Mouse (Mus musculus) hindbrain, embryonic 16.5 days (tissue): Measurements from ENCODE around the gene Tnfrsf13c. TPM values are rescaled to one million over a fixed set of nuclear protein-coding genes. Genes with fewer than 3 reads are reported as not detected.

Experiments
- ATAC-seq: fragments of 200-750 bp; cut with Nextera tagmentation; 2 replicates; pipeline ENCODE4 v1.8.0; 2017; ENCODE audit warnings: moderate TSS enrichment, moderate library complexity
- H3K27ac ChIP-seq: fragments of 300-500 bp; sonication (generic); 2 replicates; pipeline ENCODE4 v1.5.1; 2014; ENCODE audit warnings: low read depth, mild to moderate bottlenecking, control low read depth, low read length, moderate library complexity
- H3K27me3 ChIP-seq: fragments of 300-500 bp; sonication (generic); replicated peaks from 2 replicates; pipeline ENCODE4 v1.6.1; 2014; ENCODE audit warnings: low read length; ENCODE audit not compliant: control insufficient read depth, insufficient read depth
- H3K36me3 ChIP-seq: fragments of 300-500 bp; sonication (generic); 2 replicates; pipeline ENCODE4 v1.6.1; 2014; ENCODE audit warnings: mild to moderate bottlenecking, low read length, moderate library complexity, mixed read lengths; ENCODE audit not compliant: control insufficient read depth, insufficient read depth
- H3K4me1 ChIP-seq: fragments of 300-500 bp; sonication (generic); 2 replicates; pipeline ENCODE4 v1.6.1; 2014; ENCODE audit warnings: low read depth, low read length; ENCODE audit not compliant: control insufficient read depth, insufficient read depth
- H3K4me2 ChIP-seq: fragments of 300-500 bp; sonication (generic); 2 replicates; pipeline ENCODE4 v1.6.1; 2014; ENCODE audit warnings: mild to moderate bottlenecking, low read length, control low read depth, moderate library complexity
- H3K4me3 ChIP-seq: fragments of 300-500 bp; sonication (generic); 2 replicates; pipeline ENCODE4 v1.5.1; 2014; ENCODE audit warnings: mild to moderate bottlenecking, low read length, control low read depth, moderate library complexity
- H3K9ac ChIP-seq: fragments of 300-500 bp; sonication (generic); 2 replicates; pipeline ENCODE4 v1.6.1; 2014; ENCODE audit warnings: low read depth, mild to moderate bottlenecking, control low read depth, low read length, moderate library complexity
- H3K9me3 ChIP-seq: fragments of 300-500 bp; sonication (generic); 2 replicates; pipeline ENCODE4 v1.6.1; 2014; ENCODE audit warnings: mild to moderate bottlenecking, low read length, moderate library complexity; ENCODE audit not compliant: control insufficient read depth
- WGBS: fragments of 180-500 bp; shearing (Covaris S2); extraction: QIAGEN DNeasy Blood & Tissue Kit; methylation state at CpG from one replicate; pipeline ENCODE4 v1.1.7; 2014; 5-methylcytosine and 5-hydroxymethylcytosine counted together
- polyA plus RNA-seq: library from polyadenylated mRNA; unstranded; fragments of >200 nt; fragmentation: Nextera tagmentation; extraction: Ambion mirVana; gene quantifications from 2 replicates; pipeline ENCODE4 v1.2.1, GENCODE M21; 2015

Gene Tnfrsf13c
- polyA plus RNA-seq, 1 experiment from 2014 or later = 0.10 TPM

- 43% methylated on average over 9 of the region's 9 CpGs for WGBS
- Histone ChIP-seq H3K27me3 (peaks cover 30% of the 10 kb centered on the region), H3K4me3 (no peak overlapping the region), H3K9me3 (no peaks in the 10 kb centered on the region), H3K4me1 (peaks cover 29% of the 10 kb centered on the region), H3K36me3 (peaks cover 8% of the 10 kb centered on the region; the same call in 1 of the 2 replicates), H3K9ac (no peak overlapping the region; the same call in 1 of the 2 replicates), H3K4me2 (no peak overlapping the region), H3K27ac (no peak overlapping the region)
- peak; percentile 89 for ATAC-seq
Measured at GRCm38 (mm10) chr15:82206365-82207104, 17.6 kb downstream of the Tnfrsf13c start.

- Histone ChIP-seq H3K4me2 (no peak overlapping the region), H3K9me3 (no peaks in the 10 kb centered on the region), H3K4me1 (peaks cover 25% of the 10 kb centered on the region), H3K9ac (no peak overlapping the region), H3K27me3 (peaks cover 14% of the 10 kb centered on the region), H3K36me3 (peaks cover 21% of the 10 kb centered on the region), H3K27ac (no peak overlapping the region), H3K4me3 (no peak overlapping the region)
- ATAC-seq = no peak
- 71% methylated on average over 10 of the region's 10 CpGs for WGBS
Measured at GRCm38 (mm10) chr15:82204680-82205371, 19.3 kb downstream of the Tnfrsf13c start.

- Histone ChIP-seq H3K9ac (no peak overlapping the region), H3K4me3 (no peak overlapping the region), H3K27me3 (peaks cover 8% of the 10 kb centered on the region), H3K4me2 (no peak overlapping the region), H3K36me3 (peaks cover 31% of the 10 kb centered on the region), H3K27ac (no peak overlapping the region), H3K4me1 (peaks cover 25% of the 10 kb centered on the region), H3K9me3 (no peaks in the 10 kb centered on the region)
- no peak for ATAC-seq
- WGBS = 62% methylated on average over 20 of the region's 20 CpGs
Measured at GRCm38 (mm10) chr15:82203611-82204351, 20.4 kb downstream of the Tnfrsf13c start.

GRCm38 (mm10) chr15:82203090-82203489, 21.1 kb downstream of the Tnfrsf13c start:
- peaks cover 3% of the 10 kb centered on the region; the same call in 1 of the 2 replicates for H3K27me3 ChIP-seq
- 93% methylated on average over 10 of the region's 10 CpGs for WGBS
- H3K4me3 ChIP-seq = no peak overlapping the region
- no peak overlapping the region for H3K4me2 ChIP-seq
- H3K4me1 ChIP-seq = peaks cover 25% of the 10 kb centered on the region
- no peaks in the 10 kb centered on the region for H3K9me3 ChIP-seq
- H3K36me3 ChIP-seq = peaks cover 35% of the 10 kb centered on the region
- no peak for ATAC-seq
- H3K27ac ChIP-seq = no peak overlapping the region
- H3K9ac ChIP-seq = no peak overlapping the region

- peaks cover 43% of the 10 kb centered on the region for H3K36me3 ChIP-seq
- peaks cover 3% of the 10 kb centered on the region; the same call in 1 of the 2 replicates for H3K27me3 ChIP-seq
- no peak overlapping the region for H3K9ac ChIP-seq
- H3K9me3 ChIP-seq = no peaks in the 10 kb centered on the region
- H3K27ac ChIP-seq = no peak overlapping the region
- ATAC-seq = no peak
- no peak overlapping the region for H3K4me3 ChIP-seq
- H3K4me2 ChIP-seq = no peak overlapping the region
- WGBS = 86% methylated on average over 6 of the region's 6 CpGs
- H3K4me1 ChIP-seq = peaks cover 16% of the 10 kb centered on the region
Measured at GRCm38 (mm10) chr15:82202086-82202485, 22.1 kb downstream of the Tnfrsf13c start.

GRCm38 (mm10) chr15:82199546-82199945, 24.6 kb downstream of the Tnfrsf13c start:
- Histone ChIP-seq H3K4me1 (peaks cover 7% of the 10 kb centered on the region), H3K4me2 (no peak overlapping the region), H3K9ac (no peak overlapping the region), H3K9me3 (no peaks in the 10 kb centered on the region), H3K27ac (no peak overlapping the region), H3K36me3 (peaks cover 64% of the 10 kb centered on the region), H3K27me3 (no peaks in the 10 kb centered on the region), H3K4me3 (no peak overlapping the region)
- ATAC-seq = no peak
- WGBS = 85% methylated on average over 12 of the region's 12 CpGs

GRCm38 (mm10) chr15:82198342-82198741, 25.8 kb downstream of the Tnfrsf13c start:
- Histone ChIP-seq H3K4me3 (no peak overlapping the region), H3K4me2 (no peak overlapping the region), H3K9ac (no peak overlapping the region), H3K4me1 (no peaks in the 10 kb centered on the region), H3K27me3 (no peaks in the 10 kb centered on the region), H3K9me3 (no peaks in the 10 kb centered on the region), H3K27ac (no peak overlapping the region), H3K36me3 (peaks cover 70% of the 10 kb centered on the region)
- ATAC-seq = no peak
- WGBS = 78% methylated on average over 7 of the region's 7 CpGs

- H3K4me2 ChIP-seq = no peak overlapping the region
- 89% methylated on average over 11 of the region's 11 CpGs for WGBS
- peaks cover 71% of the 10 kb centered on the region for H3K36me3 ChIP-seq
- no peaks in the 10 kb centered on the region for H3K27me3 ChIP-seq
- no peak overlapping the region for H3K27ac ChIP-seq
- no peak overlapping the region for H3K4me3 ChIP-seq
- no peaks in the 10 kb centered on the region for H3K9me3 ChIP-seq
- ATAC-seq = no peak
- H3K9ac ChIP-seq = no peak overlapping the region
- no peaks in the 10 kb centered on the region for H3K4me1 ChIP-seq
Measured at GRCm38 (mm10) chr15:82197937-82198336, 26.2 kb downstream of the Tnfrsf13c start.

GRCm38 (mm10) chr15:82197246-82197750, 26.9 kb downstream of the Tnfrsf13c start:
- Histone ChIP-seq H3K4me1 (no peaks in the 10 kb centered on the region), H3K27me3 (no peaks in the 10 kb centered on the region), H3K36me3 (peaks cover 75% of the 10 kb centered on the region), H3K4me2 (no peak overlapping the region), H3K9ac (no peak overlapping the region), H3K9me3 (no peaks in the 10 kb centered on the region), H3K27ac (no peak overlapping the region), H3K4me3 (no peak overlapping the region)
- no peak for ATAC-seq
- WGBS = 94% methylated on average over 10 of the region's 10 CpGs
